Mouse (Mus musculus): ENCODE results near the gene Slc38a8.

Gene Slc38a8

DNA sequence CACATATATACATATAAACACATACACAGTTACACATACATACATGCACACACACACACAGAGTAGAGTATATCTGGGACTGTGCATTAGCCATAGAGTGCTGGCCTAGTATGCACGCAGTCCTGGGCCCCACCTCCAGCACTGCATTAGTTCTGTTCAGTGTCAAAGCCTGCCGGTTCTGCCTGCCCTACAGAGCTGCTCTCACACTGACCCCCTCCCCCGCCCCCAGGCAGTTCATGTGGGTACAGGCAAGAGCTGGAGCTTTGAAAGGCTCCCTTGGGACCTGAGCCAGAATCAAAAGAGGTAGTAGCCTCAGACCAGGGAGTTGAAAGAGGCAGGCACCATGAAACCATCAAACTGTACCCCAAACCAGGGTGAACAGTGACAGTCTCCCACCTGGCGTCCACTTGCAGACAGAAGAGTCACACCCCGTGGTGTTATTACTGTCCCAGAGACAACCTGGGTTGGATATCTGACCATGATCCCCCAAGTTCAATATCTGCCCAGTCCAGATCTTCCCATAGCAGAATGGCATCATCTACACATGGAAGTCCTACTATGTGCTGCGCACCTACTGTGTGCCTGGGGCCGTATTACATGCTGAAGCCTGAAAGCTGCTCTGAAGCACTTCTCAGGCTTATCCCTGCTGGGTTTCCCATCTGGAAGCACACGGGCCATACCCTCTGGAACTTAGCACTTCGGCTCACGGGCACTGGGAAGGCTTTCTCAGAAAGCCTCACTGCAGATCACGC lies 17.2 kb downstream of the Slc38a8 start:
- no peak for DNase-seq (ENCODE audit: low spot score in 2 of 2)

DNA sequence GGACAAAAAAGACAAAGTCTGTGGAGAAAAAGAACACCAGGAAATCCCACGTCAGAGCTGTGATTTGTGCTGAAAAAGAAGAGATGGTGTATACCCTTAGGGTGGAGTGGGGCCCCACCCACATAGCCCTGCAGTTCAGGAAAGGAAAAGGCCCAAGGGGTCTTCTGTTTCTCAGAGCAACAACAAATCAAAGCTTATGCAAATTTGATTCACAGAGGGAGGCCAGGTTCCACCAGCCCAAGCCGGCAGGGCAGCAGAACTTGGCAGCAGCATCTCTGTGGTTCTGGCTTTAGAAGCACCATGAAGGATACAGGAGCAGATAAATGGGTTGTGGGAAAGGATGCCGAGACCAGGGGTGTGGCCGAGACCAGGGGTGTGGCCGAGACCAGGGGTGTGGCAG lies 22.8 kb downstream of the Slc38a8 start:
- no peak for DNase-seq (ENCODE audit: low spot score in 2 of 2)

DNA sequence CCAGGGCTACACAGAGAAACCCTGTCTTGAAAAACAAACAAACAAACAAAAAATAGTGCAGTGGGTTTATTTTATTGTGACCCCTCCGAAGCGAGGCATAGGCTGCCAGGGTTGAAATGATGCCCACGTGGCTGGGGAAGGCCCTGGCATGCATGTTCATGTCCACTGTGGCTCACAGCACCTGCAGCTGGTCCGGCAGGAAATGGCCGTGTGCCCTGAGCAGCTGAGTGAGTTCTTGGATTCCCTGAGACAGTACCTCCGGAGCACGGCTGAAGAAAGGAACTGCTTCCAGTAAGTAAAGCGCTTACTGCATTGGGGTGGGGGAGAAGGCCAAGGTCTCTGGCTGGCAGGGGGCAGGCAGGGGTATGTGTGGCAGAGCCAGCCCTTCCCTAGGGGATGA lies 33.4 kb downstream of the Slc38a8 start:
- DNase-seq (ENCODE audit: low spot score in 2 of 2), result no peak

DNA sequence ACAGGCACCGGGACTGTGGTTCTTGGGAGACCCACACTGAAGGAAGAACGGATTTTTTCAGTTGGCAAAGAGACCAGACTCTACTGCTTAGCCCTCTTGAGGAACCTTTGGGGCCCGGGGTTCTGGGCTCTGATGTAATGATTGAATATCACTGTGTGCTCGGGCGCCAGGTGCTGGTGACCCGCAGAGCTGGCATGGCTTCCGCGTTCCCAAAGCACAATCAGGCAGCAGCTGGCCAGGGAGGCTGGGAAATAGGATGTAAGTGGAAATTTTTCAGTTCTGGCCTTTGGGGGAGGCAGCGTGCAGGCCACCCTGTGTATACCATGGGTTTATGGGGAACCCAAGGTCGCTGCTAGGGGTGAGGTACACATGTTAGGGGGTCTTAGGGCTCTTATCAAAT lies 34.7 kb downstream of the Slc38a8 start:
- no peak for DNase-seq (ENCODE audit: low spot score in 2 of 2)

DNA sequence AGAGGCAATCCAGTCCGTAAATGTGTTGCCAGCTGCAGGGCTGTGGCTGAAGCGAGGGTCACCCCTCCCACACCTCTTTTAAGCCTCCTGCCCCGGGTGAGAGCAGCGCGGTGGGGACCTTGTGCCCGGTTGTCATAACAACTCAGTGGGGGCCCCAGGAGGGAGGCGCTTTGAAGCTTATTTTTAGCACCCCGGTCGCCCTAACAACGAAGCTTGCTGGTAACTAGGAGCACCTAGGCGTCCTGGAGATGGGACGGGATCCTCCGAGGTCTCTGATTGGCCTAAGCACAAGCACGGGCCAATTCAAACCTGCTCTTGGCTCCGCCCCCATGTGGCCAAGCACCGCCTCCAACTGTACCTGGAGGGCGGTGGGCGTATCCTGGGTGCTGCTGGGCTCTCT lies 35.4 kb downstream of the Slc38a8 start:
- DNase-seq (ENCODE audit: low spot score in 2 of 2), result peak in 1 of 2 experiments; percentile 32

DNA sequence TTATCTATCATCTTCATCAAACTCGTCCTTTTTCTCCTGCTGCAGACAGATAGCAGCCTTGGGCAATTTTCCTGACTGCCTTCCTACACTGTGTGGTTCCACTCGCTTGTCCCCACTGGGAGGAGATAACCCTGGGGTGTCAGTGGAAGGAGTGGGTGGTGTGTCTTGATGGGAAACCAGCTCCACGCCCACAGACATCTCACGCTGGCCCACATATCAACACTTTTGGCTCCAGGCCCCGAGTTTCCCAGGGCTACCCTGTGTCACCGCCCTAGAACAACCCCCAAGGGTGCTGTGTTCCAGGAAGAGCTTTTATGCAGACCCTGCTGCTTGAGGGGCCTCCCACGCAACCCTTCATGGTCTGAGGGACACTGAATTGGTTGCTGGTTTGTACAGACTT lies 37.8 kb downstream of the Slc38a8 start:
- no peak for DNase-seq (ENCODE audit: low spot score in 2 of 2)

DNA sequence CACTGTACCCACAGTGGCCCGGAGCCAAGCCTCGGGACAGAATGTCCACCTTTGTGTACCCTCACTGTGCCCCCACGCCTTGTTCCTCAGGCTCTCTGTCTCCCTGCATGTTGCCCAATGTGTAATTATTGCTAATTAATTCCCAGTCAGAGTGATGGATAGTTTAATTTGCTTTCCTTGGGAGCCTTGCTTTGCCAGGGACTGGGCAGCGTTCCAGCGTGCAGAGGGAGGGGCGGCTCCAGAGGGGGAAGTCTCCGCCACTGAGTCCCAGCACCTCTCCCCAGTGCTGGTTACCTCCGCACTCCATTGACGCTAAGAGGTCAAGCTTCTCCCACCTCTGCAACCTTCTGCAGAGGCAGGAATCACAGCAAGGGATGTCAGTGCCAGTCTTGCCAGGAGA lies 40.1 kb downstream of the Slc38a8 start:
- peak in 1 of 2 experiments; percentile 33 for DNase-seq (ENCODE audit: low spot score in 2 of 2)

DNA sequence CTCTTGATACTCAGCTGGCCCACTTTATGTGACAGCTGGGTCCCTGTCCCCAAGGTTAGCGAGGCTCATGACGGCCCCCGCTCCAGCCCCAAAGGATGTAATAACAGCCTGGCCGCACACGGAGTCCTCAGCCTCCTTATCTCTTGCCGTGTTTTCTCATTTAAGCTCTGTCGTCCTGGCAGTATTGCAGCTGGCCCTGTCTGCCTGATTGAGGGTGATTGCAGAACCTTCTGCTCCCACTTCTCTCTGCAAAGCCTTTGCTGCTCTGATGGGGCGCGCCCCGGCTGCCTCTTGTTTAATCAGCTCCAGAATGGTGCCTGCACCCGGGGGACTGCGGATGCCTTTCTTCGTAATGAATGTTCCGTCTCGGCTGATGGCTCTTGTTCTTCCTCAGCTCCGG lies 41.8 kb downstream of the Slc38a8 start:
- no peak for DNase-seq (ENCODE audit: low spot score in 2 of 2)

DNA sequence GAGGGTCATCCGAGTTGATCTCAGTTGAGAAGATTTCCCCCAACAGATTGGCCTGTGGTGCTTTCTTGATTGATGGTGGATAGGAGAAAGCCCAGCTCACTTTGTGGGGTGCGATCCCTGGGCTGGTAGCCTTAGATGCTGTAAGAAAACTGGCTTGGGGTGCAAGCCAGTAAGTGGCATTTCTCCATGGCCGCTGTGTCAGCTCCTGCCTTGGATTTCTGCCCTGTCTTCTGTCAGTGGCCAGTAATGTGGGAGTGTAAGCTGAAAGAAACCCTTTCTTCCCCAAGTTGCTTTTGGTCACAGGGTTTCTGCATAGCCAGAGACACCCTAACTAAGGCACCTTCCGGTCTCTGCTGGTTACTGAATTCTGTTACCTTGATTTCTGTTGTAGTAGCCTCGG lies 45.5 kb downstream of the Slc38a8 start:
- no peak for DNase-seq (ENCODE audit: low spot score in 2 of 2)

DNA sequence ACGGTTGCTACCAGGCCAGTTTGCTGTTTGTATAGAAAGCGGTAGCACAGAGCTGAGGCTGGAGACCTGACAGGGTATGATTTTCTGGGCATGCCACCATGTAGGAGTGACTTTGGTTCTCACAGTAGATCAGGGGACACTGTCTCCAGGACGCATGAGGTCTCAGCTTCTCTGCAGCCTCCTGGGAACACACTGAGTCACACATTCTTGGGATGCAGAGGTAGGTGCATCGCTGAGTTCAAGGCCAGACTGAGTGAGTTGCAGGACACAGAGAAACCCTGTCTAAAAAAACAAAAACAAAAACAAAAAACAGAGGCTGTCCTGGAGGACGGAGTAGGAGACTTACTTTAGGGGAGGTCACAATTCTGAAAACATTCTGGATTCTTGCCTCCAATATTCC lies 48.6 kb downstream of the Slc38a8 start:
- DNase-seq (ENCODE audit: low spot score in 2 of 2), result no peak

DNA sequence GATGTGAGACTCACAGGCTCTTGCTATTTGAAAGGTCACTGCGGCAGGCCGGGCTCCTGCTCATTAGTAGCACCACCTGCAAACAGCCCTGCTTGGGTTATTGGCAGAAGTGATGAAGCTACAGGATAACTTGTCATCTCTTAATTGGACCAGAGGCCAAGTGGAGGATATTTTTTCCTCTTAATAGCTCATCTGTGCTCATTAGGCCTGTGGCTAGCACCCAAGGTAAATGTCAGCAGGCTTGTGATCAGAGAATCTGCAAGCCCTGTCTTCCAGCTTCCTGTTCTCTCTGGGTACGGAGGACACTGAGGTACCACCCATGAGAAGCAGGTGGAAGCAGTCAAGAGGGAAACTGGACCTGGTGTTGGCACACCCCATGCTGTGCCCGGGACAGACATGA lies 50.4 kb downstream of the Slc38a8 start:
- no peak for DNase-seq (ENCODE audit: low spot score in 2 of 2)

DNA sequence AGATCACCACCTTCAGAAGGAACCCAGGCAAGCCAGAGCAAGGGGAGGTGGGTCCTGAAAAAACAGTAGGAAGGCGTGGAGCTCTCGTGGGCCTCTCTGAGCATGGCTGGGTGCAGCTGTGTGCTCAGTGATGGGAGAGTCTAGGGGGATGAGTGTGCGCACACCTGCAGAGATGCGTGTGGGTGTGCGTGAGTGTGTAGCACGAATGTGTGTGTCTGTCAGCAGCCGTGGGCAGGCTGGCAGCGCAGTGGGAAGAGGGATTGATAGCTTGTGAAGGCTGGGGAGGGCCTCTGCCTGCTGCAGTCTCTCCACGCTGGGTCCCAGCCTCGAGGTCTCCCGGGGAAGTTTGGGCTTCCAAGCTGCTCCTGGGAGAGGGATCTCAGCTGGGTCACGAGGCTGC lies 51.9 kb downstream of the Slc38a8 start:
- no peak for DNase-seq (ENCODE audit: low spot score in 2 of 2)

DNA sequence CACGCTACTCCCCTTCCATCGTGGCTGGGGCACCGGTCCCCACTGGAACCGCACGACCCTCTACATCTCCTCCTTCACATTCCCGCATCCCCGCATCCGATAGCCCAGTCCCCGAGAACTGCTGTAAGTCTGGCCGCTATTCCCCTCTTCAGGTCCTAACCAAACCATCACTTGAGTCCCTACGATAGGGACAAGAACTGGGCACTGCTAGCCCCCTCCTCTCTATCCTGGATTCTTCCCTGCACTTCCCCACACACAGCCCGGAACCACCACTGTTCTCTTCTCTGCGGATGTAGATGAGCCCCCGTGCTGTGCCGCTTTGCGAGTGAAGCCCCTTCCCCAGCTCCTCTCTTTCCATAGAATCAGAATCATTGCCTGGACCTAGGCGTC lies 53.7 kb downstream of the Slc38a8 start:
- DNase-seq (ENCODE audit: low spot score in 2 of 2), result no peak

DNA sequence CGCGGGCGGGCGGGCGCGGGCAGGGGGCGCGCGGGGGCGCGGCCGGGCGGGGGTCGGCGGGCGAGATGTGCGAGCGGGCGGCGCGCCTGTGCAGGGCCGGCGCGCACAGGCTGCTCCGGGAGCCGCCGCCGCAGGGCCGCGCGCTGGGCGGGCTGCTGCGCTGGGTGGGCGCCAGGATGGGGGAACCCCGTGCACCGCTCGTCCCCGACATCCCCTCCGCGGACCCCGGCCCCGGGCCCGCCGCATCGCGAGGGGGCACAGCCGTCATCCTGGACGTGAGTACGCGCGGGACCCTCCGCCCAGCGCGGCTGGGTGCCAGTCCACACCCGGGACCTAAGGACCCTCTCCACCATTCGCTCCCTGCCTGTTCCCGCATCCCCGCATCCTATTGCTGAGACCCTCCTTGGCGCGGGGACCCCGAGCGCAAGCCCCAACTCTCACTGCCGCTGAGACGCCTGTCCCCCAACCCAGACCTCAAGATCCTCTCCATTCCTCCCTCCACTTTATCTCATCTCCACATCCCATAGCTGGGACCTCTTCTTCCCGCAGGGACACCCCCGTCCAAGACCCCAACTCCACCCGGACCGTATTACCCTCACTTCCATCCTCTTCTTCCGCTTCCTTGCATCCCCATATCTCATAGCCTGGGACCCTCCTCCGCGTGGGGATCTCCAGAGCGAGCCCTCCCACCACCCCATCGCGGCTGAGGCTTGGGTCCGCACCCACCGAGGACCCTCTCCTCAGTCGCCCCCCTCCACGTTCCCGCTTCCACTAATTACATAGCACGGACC lies 54.3 kb downstream of the Slc38a8 start:
- peak in 1 of 2 experiments; percentile 37 for DNase-seq (ENCODE audit: low spot score in 2 of 2)

DNA sequence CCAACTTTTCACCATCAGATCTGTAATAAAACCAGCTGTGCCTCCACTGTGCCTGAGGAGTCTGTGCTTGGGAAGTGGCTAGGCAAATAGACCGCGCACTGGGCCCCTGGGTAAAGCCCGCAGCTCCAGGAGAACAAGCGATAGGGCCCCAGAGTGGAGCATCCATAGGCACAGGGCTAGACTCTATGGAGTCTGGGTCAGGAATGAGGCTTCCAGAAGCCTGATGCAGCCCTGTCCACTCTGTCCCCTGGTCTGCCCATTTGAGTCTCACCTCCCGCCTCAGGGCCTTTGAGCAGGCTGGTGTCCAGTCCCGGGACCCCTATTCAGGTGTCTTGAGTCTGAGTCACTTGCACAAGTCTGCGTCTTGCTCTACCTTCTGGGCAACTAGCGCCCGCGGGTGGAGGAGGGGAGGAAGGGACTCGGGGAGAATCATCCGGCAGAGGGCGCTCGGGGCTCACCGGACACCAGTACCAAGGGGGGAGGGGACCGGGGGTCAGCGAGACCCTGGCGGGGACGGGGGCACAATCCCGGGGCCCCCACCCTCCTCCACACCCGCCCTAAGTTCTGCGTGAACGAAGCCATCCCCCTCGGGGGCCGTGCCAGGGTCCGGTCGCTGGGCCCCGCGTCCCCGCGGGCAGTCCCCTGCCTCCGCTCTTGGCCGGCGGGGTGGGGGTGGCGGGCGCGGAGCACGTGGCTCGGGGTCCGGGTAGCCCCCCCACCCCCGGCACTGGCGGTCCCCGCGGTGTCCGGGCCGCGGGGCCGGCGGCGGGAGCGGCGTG lies 55.1 kb downstream of the Slc38a8 start, which contains the start of gene Necab2:
Gene Necab2 (plus strand): TSS at position 509 of the 779 bp plus-strand sequence.
- DNase-seq (ENCODE audit: low spot score in 2 of 2), result peak; percentile 95 to 96

DNA sequence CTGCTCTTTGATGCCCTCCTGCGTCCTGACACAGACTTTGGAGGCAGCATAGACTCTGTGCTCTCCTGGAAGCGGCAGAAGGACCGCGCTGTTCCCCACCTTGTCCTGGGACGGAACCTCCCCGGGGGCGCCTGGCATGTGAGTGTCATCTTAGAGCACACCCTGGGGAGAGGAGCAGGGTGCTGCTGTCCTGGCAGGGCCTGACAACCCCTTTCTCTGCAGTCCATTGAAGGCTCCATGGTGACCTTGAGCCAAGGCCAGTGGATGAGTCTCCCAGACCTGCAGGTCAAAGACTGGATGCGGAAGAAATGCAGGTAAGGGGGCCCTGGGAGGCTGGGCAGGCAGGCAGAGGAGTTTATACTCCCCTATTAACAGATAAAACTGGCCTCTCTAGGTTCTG lies 58.5 kb downstream of the Slc38a8 start:
- DNase-seq (ENCODE audit: low spot score in 2 of 2), result no peak

DNA sequence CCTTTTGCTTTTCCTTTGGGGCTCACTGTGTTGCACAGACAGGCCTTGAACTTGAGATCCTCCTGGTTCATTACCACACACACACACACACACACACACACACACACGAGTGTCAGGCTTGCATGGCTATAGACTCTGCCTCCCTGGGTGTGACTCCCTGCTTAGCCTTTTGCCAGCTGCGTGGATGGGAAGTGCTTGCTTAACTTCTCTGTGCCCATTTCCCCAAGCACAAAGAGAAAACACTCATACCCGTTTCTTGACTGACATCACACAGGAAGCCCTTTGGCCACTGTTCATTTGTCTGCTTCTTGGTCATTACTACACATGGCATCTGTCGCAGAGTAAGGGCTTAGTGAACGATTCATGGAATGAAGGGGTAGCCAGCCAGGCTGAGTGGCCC lies 59.5 kb downstream of the Slc38a8 start:
- no peak for DNase-seq (ENCODE audit: low spot score in 2 of 2)

DNA sequence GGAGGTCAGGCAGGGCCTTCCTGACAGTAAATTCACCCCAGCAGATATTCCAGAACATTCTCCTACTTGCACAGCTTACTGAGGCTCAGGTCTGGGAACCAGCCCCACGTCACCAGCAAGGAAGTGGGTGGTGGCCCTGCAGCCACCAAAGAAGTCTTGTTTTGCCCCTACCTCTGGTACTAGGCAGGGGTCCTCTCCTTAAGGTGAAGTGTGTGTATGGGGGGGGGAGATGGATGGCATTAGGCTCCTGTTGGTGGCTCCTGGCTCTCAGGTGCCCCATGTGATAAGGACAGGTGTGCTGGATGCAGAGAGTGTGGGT lies 60.6 kb downstream of the Slc38a8 start:
- DNase-seq (ENCODE audit: low spot score in 2 of 2), result no peak

DNA sequence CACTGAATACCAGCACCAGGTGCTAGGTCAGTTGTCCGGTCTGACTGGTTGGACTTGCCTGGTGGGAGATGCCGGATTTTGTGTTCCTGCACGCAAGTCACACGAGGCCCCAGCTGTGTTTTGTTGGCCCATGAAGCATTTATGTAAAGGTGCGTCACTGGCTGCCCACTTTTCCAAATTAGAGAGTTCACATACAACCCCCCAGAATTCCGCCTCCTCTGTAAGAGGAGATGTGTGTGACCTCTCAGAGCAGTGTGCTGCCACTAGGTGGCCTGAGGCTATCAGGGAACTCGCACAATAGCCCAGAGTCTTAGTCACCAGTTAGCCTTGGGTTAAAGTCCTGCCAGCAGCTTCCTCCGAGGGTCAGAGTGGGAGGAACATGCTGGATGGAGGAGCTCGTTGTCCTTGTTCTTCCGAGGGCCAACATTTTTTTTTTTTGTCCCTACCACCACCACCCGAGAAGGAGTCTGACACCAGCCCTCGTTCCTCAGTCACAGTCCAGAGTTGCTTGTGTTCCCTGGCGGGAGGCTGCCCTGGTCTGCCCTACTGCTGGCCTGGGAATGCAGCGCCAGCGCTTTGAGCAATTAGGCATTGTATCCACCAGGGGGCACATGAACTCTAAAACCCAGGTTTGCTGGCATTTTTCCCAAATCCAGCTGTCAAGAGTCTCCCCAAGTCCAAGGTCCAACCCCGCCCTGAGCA lies 61.1 kb downstream of the Slc38a8 start:
- peak in 1 of 2 experiments; percentile 57 for DNase-seq (ENCODE audit: low spot score in 2 of 2)

DNA sequence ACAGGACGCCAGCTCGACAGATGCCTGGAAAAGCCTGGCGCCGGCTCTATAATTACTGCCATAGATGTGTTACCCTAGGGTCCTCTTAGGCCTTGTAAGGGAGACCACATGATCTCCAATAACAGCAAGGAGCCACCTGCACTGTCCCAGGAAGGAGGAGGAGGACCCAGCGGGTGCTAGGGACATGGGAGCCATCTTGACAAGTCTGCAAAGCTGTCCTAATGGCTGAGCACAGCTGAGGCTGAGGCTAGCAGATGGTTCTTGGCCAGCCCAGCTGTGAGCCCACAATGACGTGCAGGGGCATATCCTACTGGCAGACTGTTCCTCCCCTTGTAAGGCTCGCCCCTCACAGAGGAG lies 61.6 kb downstream of the Slc38a8 start:
- DNase-seq (ENCODE audit: low spot score in 2 of 2), result no peak

DNA sequence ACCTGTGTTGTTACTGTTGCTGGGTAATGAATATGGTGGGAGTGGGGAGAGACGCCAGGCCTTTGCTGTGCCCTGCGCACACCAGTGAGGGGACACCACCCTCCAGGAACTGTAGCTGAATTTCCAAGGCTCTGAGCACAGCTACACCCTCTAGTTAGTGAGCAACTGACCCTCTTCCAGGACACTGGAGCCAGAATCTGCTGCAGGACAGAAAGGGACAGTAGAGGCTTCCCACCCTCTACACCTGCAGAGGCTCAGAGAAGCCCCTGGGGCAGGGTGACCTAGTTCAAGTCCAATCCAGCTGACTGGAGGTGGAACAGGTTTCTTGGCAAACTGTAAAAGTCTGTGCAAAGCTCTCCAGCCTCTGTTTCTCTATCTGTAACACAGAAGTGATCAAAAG lies 62.1 kb downstream of the Slc38a8 start:
- no peak for DNase-seq (ENCODE audit: low spot score in 2 of 2)

DNA sequence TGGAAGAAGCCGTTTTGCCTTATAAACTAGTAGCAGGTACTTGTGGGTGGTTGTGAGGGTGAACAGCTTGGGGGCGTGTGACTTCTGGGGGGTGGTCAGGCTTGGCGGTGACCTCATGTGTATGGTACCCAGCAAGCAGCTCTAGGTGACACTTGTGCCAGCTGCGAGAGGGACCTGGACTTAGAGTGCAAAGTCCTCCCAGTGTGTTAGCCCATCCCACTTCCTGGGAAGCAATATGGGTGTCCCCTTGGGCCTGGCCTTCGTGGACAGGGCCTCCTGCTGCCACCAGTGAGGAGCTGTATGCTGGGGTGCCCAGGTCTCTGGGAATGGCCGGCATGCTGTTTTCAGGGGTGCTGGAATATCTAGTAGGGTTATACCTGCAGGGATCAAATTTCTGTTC lies 62.6 kb downstream of the Slc38a8 start:
- no peak for DNase-seq (ENCODE audit: low spot score in 2 of 2)

All from cerebellum, postnatal 4 days (tissue).